Mouse (Mus musculus) adrenal gland, adult 18-20 months (tissue): ENCODE measurements around the gene Kremen1. TPM values are rescaled to one million over a fixed set of nuclear protein-coding genes. Genes with fewer than 3 reads are reported as not detected.

ENCODE experiments used
- DNase-seq, 2 experiments: peaks; one replicate each; pipeline ENCODE4 v3.0.0; 2021 to 2022; ENCODE audit warnings: low spot score in 2 of 2
- long read RNA-seq, 2 experiments: library from polyadenylated mRNA; stranded (forward); transcript quantifications; one replicate each; pipeline ENCODE4 v2.0.0; 2021
- total RNA-seq, 2 experiments: library from RNA; stranded (reverse); gene quantifications; 1 replicate in 1 of 2; 2 replicates in 1 of 2; pipeline ENCODE4 v1.2.3; 2021

Kremen1 gene
- 10 to 100 TPM; 17.2 to 19.1 TPM for total RNA-seq
- long read RNA-seq, experiment 1, full-length matches to known transcripts = 11 of 22 reads
- long read RNA-seq, experiment 1, partial matches to known transcripts = 4 of 22 reads
- long read RNA-seq, experiment 1, other reads (novel, unspliced or antisense) = 7 of 22 reads
- long read RNA-seq, experiment 2, full-length matches to known transcripts = 9 of 39 reads
- long read RNA-seq, experiment 2, partial matches to known transcripts = 27 of 39 reads
- long read RNA-seq, experiment 2, other reads (novel, unspliced or antisense) = 3 of 39 reads

- peak; percentile 88 to 92 for DNase-seq
These were observed at the start of gene Kremen1 for GRCm38 (mm10) chr11:5261508-5262392. Gene Kremen1 (minus strand): TSS chr11:5261558.

- DNase-seq = no peak
These were observed 45.9 kb upstream of the Kremen1 start for GRCm38 (mm10) chr11:5307024-5307905.

- no peak for DNase-seq
These were observed 44.7 kb upstream of the Kremen1 start for GRCm38 (mm10) chr11:5306017-5306416.

- no peak for DNase-seq
These were observed 43.2 kb upstream of the Kremen1 start for GRCm38 (mm10) chr11:5304526-5304925.

GRCm38 (mm10) chr11:5298007-5298372, 36.6 kb upstream of the Kremen1 start:
- no peak for DNase-seq

- DNase-seq = peak in 1 of 2 experiments; percentile 57
These were observed 36.0 kb upstream of the Kremen1 start for GRCm38 (mm10) chr11:5297148-5298006.

GRCm38 (mm10) chr11:5296576-5297115, 35.3 kb upstream of the Kremen1 start:
- no peak for DNase-seq

- DNase-seq = no peak
These were observed 33.4 kb upstream of the Kremen1 start for GRCm38 (mm10) chr11:5294805-5295204.

GRCm38 (mm10) chr11:5290691-5291090, 29.3 kb upstream of the Kremen1 start:
- DNase-seq = peak; percentile 66 to 71

GRCm38 (mm10) chr11:5289826-5290580, 28.6 kb upstream of the Kremen1 start:
- no peak for DNase-seq

- no peak for DNase-seq
These were observed 22.6 kb upstream of the Kremen1 start for GRCm38 (mm10) chr11:5283987-5284386.

- DNase-seq = no peak
These were observed 19.6 kb upstream of the Kremen1 start for GRCm38 (mm10) chr11:5280932-5281331.

GRCm38 (mm10) chr11:5278463-5278862, 17.1 kb upstream of the Kremen1 start:
- DNase-seq = no peak

- no peak for DNase-seq
These were observed 16.1 kb upstream of the Kremen1 start for GRCm38 (mm10) chr11:5277307-5277971.

GRCm38 (mm10) chr11:5275216-5275615, 13.9 kb upstream of the Kremen1 start:
- no peak for DNase-seq

- DNase-seq = no peak
These were observed 11.3 kb upstream of the Kremen1 start for GRCm38 (mm10) chr11:5272536-5273234.

- DNase-seq = no peak
These were observed 10.7 kb upstream of the Kremen1 start for GRCm38 (mm10) chr11:5272066-5272360.
